In genomic region chr1:89103004-89103263, GRCm38 (mm10) we compare ENCODE assay signal across 10 mouse cellular contexts. TPM values are rescaled to one million over a fixed set of nuclear protein-coding genes. Genes with fewer than 3 reads are reported as not detected.
DNase-seq lines count a peak whose midpoint lies in the region; ATAC-seq and TF ChIP-seq lines count a peak whose summit lies in the region.
"Had no signal": no experiment of that assay in that cellular context is flagged by ENCODE, and none has a peak within 500 bp of the region (broad histone marks: within the 10 kb centered on the region; RNA-seq: fewer than 3 reads in every experiment).

No protein-coding gene starts in this region.

- peak overlapping the region; percentile 56 for H3K4me2 ChIP-seq in heart, embryonic 13.5 days
- H3K4me2 ChIP-seq in kidney, postnatal 0 days (ENCODE audit: low read length), result no peak overlapping the region
- H3K4me2 ChIP-seq in hindbrain, embryonic 14.5 days (replicated peaks), result no peak overlapping the region
- H3K4me2 ChIP-seq in liver, embryonic 11.5 days, result no peak overlapping the region
- H3K4me2 ChIP-seq: midbrain, embryonic 11.5 days had no signal

- H3K9ac ChIP-seq in heart, embryonic 13.5 days, result peak overlapping the region; percentile 20
- H3K9ac ChIP-seq in kidney, postnatal 0 days (ENCODE audit: low read depth, low read length), result no peak overlapping the region
- H3K9ac ChIP-seq in hindbrain, embryonic 14.5 days, result no peak overlapping the region
- no peak overlapping the region for H3K9ac ChIP-seq in liver, embryonic 11.5 days (ENCODE audit: low read depth, low read length)

- peak overlapping the region; percentile 96 for H3K27ac ChIP-seq in heart, embryonic 13.5 days (replicated peaks)
- H3K27ac ChIP-seq in kidney, postnatal 0 days, result peak overlapping the region; percentile 60; the same call in 1 of the 2 replicates
- peak overlapping the region; percentile 85 for H3K27ac ChIP-seq in embryonic facial prominence, embryonic 10.5 days (replicated peaks)
- H3K27ac ChIP-seq in hindbrain, embryonic 14.5 days, result 0 out of 2 replicates have a peak overlapping the region, but pooled peaks have one; percentile 47
- H3K27ac ChIP-seq in liver, embryonic 11.5 days (ENCODE audit: low read depth, low read length), result no peak overlapping the region

- no peaks in the 10 kb centered on the region for H3K27me3 ChIP-seq in heart, embryonic 13.5 days (replicated peaks)
- no peaks in the 10 kb centered on the region for H3K27me3 ChIP-seq in kidney, postnatal 0 days (ENCODE audit: insufficient read depth, low read length)
- no peaks in the 10 kb centered on the region for H3K27me3 ChIP-seq in embryonic facial prominence, embryonic 10.5 days (replicated peaks; ENCODE audit: low read depth, poor library complexity, severe bottlenecking)
- no peaks in the 10 kb centered on the region for H3K27me3 ChIP-seq in hindbrain, embryonic 14.5 days (ENCODE audit: control insufficient read depth, insufficient read depth, low read length)
- H3K27me3 ChIP-seq in liver, embryonic 11.5 days (replicated peaks; ENCODE audit: control insufficient read depth, insufficient read depth, low read length), result no peaks in the 10 kb centered on the region

- H3K4me1 ChIP-seq in heart, embryonic 13.5 days, result peaks cover 59% of the 10 kb centered on the region
- H3K4me1 ChIP-seq in kidney, postnatal 0 days (replicated peaks; ENCODE audit: insufficient read depth, low read length), result peaks cover 50% of the 10 kb centered on the region
- H3K4me1 ChIP-seq in embryonic facial prominence, embryonic 10.5 days, result peaks cover 54% of the 10 kb centered on the region
- peaks cover 20% of the 10 kb centered on the region for H3K4me1 ChIP-seq in hindbrain, embryonic 14.5 days (replicated peaks; ENCODE audit: control insufficient read depth, insufficient read depth, low read length)
- H3K4me1 ChIP-seq in liver, embryonic 11.5 days (replicated peaks; ENCODE audit: control insufficient read depth, insufficient read depth, low read length), result peaks cover 12% of the 10 kb centered on the region

- ATAC-seq in heart, embryonic 13.5 days (ENCODE audit: extremely low read depth, insufficient number of reproducible peaks, low FRiP score, low TSS enrichment), result no peak
- no peak for ATAC-seq in kidney, postnatal 0 days (replicated peaks; ENCODE audit: low FRiP score, low read depth)
- no peak for ATAC-seq in hindbrain, embryonic 14.5 days (ENCODE audit: low FRiP score)
- no peak for ATAC-seq in liver, embryonic 11.5 days (replicated peaks; ENCODE audit: low FRiP score)

- H3K4me3 ChIP-seq in heart, embryonic 13.5 days, result no peak overlapping the region
- H3K4me3 ChIP-seq in kidney, postnatal 0 days (replicated peaks; ENCODE audit: low read depth, low read length), result no peak overlapping the region
- peak overlapping the region; percentile 38; the same call in 1 of the 2 replicates for H3K4me3 ChIP-seq in embryonic facial prominence, embryonic 10.5 days
- H3K4me3 ChIP-seq in hindbrain, embryonic 14.5 days (replicated peaks; ENCODE audit: low read length), result no peak overlapping the region
- no peak overlapping the region for H3K4me3 ChIP-seq in liver, embryonic 11.5 days (ENCODE audit: low read depth, low read length)

- no peaks in the 10 kb centered on the region for H3K36me3 ChIP-seq in heart, embryonic 13.5 days
- no peaks in the 10 kb centered on the region for H3K36me3 ChIP-seq in kidney, postnatal 0 days (ENCODE audit: insufficient read depth, low read length)
- peaks cover 4% of the 10 kb centered on the region; the same call in 1 of the 2 replicates for H3K36me3 ChIP-seq in embryonic facial prominence, embryonic 10.5 days (replicated peaks)
- no peaks in the 10 kb centered on the region for H3K36me3 ChIP-seq in hindbrain, embryonic 14.5 days (replicated peaks; ENCODE audit: control insufficient read depth, insufficient read depth)
- no peaks in the 10 kb centered on the region for H3K36me3 ChIP-seq in liver, embryonic 11.5 days (ENCODE audit: control insufficient read depth, insufficient read depth, low read length)

- 30% methylated on average over 3 of the region's 3 CpGs for WGBS in heart, embryonic 13.5 days
- 28% methylated on average over 3 of the region's 3 CpGs for WGBS in kidney, postnatal 0 days
- 25% methylated on average over 3 of the region's 3 CpGs for WGBS in embryonic facial prominence, embryonic 10.5 days
- WGBS in hindbrain, embryonic 14.5 days, result 40% methylated on average over 3 of the region's 3 CpGs
- WGBS in liver, embryonic 11.5 days, result 58% methylated on average over 3 of the region's 3 CpGs

- no peaks in the 10 kb centered on the region for H3K9me3 ChIP-seq in heart, embryonic 13.5 days
- no peaks in the 10 kb centered on the region for H3K9me3 ChIP-seq in kidney, postnatal 0 days (replicated peaks; ENCODE audit: low read length)
- H3K9me3 ChIP-seq in embryonic facial prominence, embryonic 10.5 days, result no peaks in the 10 kb centered on the region
- no peaks in the 10 kb centered on the region for H3K9me3 ChIP-seq in hindbrain, embryonic 14.5 days (ENCODE audit: control insufficient read depth, low read length)
- H3K9me3 ChIP-seq in liver, embryonic 11.5 days (ENCODE audit: control insufficient read depth, low read length), result no peaks in the 10 kb centered on the region

- intact Hi-C loops in heart, postnatal 10 days (cut with DNase I), result no loop called here

- no peak for TF ChIP-seq CTCF in kidney, postnatal 0 days (IDR thresholded peaks at IDR 0.05; ENCODE audit: low read depth)

- no peak for DNase-seq in heart, postnatal 10 days
- DNase-seq in kidney, postnatal 0 days (ENCODE audit: low spot score), result no peak
- no peak for DNase-seq in kidney, adult 11 months
- peak; percentile 48 for DNase-seq in embryonic facial prominence, embryonic 10.5 days (ENCODE audit: low spot score)
- DNase-seq in hindbrain, embryonic 14.5 days (ENCODE audit: low spot score), result no peak
- DNase-seq in liver, embryonic 11.5 days (ENCODE audit: low spot score), result no peak
- DNase-seq: cerebellum, adult 9-11 months; kidney, adult 9 months had no signal

RNA-seq across cellular contexts. Expression of gene Sh3bp4, which starts 32.7 kb away (rescaled TPM):
- 19.2 and 19.6 TPM in 2 replicates for polyA plus RNA-seq in heart, embryonic 13.5 days (2015; fragmentation: Nextera tagmentation; extraction: Ambion mirVana)
- total RNA-seq in heart, postnatal 10 days (2021), result 10 to 100 TPM; 26.2 to 28.6 TPM
- polyA plus RNA-seq in kidney, postnatal 0 days (2015; fragmentation: Nextera tagmentation; extraction: Ambion mirVana), result 22.7 and 24.9 TPM in 2 replicates
- polyA plus RNA-seq in embryonic facial prominence, embryonic 10.5 days (2016; fragmentation: Nextera tagmentation; extraction: Ambion mirVana), result 25.1 and 26.5 TPM in 2 replicates
- polyA plus RNA-seq in hindbrain, embryonic 14.5 days (2014; fragmentation: Nextera tagmentation; extraction: Ambion mirVana), result 15.5 and 15.7 TPM in 2 replicates
- polyA plus RNA-seq in liver, embryonic 11.5 days (2014; fragmentation: Nextera tagmentation; extraction: Ambion mirVana), result 4.4 and 4.7 TPM in 2 replicates
